Mouse (Mus musculus) testis, adult 2 months (tissue): ENCODE measurements around the gene Olfr1326-ps1.

Experiments
- CTCF ChIP-seq: fragments of 200-500 bp; IDR thresholded peaks from 2 replicates; pipeline ENCODE4 v1.5.1; 2012; ENCODE audit warnings: low read depth, mild to moderate bottlenecking, inconsistent platforms, low read length, moderate library complexity; ENCODE audit not compliant: control insufficient read depth, insufficient read depth, insufficient replicate concordance
- POLR2A ChIP-seq: fragments of 200-500 bp; IDR thresholded peaks from 2 replicates; pipeline ENCODE4 v1.6.1; 2012; ENCODE audit warnings: low read depth, mild to moderate bottlenecking, inconsistent platforms, low read length, moderate library complexity; ENCODE audit not compliant: control insufficient read depth

GRCm38 (mm10) chrX:74574788-74575187 is at the start of gene Olfr1326-ps1:
- no peak for TF ChIP-seq POLR2A
- no peak for TF ChIP-seq CTCF
